Mouse (Mus musculus) c-Kit-negative CD71-positive TER-119-positive erythroid progenitor cells, embryonic 14.5 days (primary cell): ENCODE data around the gene Klrg1.

Experiments used
- DNase-seq: peaks from one replicate; pipeline ENCODE4 v3.0.0-alpha.2; 2013; ENCODE audit warnings: low read depth, low spot score

Gene Klrg1

DNA sequence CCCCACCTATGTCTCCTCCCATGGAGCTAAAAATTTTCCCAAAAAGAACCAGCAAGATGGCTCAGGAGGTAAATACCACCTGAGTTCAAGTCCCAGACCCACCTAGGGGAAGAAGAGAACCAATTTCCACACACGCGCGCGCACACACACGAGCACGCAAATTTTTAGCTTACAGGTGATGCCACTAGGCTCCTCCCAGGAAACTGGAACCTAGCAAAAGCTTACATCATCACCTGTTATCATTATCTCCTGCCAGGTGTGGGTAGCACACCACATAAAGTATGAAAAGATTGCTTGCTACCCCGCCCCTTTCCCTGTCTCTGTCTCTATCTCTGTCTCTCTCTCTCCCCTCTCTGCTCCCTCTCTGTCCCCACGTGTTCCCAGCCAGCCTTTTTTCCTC is 10.4 kb upstream of the Klrg1 start:
- no peak for DNase-seq

DNA sequence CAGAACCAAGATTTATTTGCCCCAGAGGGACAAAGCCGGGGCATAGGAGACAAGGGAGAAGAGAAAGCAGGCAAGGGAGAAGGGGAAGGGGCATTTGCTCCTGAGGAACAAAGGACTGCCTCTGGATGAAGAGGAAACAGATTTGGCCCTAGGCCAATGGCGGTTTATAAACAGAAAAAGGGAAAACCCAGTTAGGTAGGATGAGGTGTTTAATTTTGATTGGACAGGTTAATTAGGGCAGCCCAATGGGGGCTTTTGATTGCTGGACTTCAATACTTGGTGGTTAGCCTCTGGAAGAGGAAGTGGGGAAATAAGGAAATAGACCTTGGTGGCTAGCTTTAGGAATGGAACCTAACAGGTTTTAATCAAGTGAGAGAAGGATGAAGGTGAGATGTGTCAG is 9.5 kb upstream of the Klrg1 start:
- no peak for DNase-seq

DNA sequence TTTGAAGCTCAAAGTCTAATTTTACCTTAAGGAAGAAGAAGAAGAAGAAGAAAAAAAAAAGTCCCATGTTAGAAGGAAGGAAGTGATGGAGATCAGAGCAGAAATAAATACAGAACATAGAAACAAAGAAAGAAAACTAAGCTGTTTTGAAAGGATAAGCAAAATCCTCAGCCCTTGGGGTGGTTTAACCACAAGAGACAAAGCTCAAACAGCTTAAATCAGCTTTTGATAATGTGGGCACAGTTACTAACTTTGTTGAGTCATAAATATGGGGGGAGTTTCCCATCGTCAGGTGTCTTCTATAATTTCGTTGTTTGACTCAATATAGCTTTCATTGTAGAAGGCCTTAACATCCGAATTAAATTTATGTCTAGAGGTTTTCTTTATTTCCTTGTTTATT is 9.1 kb upstream of the Klrg1 start:
- DNase-seq, result no peak

DNA sequence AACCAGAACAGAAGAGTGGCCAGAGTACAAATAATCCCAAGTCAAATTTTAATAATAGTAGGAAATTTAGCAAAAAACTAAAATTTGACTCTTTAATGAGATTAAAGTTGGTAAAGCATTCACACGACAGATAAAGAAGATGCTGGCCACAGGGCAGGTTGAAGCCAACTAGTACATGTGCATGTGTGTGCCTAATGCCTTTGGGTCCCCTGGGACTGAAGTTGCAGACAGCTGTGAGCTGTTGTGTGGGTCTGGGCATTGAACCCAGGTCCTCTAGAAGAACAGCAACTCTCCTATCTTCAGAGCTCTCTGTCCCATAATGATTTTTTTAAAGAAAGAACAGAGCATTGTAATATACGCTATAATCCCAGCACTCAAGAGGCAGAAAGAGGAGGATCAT is 8.6 kb upstream of the Klrg1 start:
- no peak for DNase-seq

DNA sequence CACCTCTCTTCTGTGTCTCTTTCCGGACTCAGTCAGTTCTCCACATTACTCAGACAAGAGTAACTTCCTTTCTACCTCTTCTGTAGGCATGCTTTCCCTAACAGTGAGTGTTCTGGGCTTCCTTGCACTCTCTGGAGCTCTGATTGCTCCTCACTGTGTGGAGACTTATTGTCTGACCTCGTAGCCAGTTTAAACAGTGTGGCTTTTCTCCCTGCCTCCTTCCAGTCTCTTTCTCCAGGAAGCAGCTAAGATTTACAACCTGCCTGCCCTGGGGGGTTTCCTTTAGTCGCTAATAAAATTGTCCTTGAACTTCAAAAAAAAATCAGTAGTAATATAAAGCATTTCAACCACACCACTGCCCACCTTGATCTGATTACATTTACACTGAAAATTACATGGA is 7.6 kb upstream of the Klrg1 start:
- no peak for DNase-seq

DNA sequence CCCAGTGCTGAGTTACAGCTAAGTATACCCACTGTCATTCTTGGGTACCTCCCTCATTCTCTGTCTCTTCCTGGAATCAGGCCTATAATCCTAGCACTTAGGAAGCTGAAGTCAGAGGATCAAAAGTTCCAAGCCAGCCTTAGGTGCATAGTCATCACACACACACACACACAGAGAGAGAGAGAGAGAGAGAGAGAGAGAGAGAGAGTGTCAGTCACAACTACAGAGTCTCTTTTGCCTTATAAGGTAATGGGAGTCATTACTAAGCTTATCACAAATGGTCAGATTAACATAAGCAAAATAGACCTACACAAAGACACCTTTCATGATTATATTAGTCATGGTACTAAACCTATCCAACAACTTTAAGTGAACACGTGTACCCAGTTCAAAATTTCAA is 6.6 kb upstream of the Klrg1 start:
- DNase-seq, result no peak

DNA sequence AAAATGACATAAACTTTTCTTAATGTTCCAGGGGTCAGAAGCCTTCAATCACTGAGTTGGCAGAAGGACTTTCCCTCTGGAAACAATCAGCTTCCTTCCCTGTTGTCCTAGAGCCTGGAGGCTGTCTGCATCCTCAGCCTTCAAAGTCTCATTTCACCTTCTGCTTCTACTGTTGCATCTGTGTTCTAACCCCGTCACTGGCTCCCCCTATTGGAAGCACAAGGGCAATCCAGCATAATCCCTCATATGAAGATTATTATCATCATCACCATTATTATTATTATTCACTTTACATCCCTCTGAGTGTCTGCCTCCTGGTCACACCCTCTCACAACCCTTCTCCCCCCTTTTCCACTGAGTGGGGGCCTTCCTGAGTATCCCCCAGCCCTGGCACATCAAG is 5.6 kb upstream of the Klrg1 start:
- no peak for DNase-seq

DNA sequence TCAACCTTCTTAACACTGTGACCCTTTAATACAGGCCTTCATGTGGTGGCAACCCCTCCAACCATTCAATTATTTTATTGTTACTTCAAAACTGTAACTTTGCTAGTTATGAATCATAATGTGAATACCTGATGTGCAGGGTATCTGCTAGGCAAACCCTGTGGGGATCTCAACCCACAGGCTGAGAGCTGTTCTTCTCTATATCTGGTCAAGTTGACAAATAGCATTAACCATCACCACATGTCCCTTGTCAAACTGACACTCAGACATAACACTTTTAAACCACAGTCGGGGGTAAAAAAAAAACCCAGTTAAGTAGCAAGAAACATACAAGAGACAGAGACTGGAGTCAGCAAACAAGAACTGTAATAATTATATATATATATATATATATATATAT is 2.1 kb upstream of the Klrg1 start:
- no peak for DNase-seq

DNA sequence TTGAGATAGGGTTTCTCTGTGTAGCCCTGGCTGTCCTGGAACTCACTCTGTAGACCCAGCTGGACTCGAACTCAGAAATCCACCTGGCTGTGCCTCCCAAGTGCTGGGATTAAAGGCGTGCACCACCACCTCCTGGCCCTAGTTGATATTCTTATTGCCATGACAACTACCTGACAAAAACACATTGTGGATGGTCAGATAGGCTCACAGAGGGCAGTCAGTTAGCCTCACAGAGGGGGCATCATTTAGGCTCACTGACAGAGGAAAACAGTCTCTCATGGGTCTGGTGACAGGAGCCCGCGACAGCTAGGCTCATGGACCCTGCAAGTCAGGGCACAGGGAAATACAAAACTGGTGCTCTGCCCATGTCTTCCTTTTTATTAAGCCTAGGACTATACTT is 1.6 kb upstream of the Klrg1 start:
- DNase-seq, result no peak

DNA sequence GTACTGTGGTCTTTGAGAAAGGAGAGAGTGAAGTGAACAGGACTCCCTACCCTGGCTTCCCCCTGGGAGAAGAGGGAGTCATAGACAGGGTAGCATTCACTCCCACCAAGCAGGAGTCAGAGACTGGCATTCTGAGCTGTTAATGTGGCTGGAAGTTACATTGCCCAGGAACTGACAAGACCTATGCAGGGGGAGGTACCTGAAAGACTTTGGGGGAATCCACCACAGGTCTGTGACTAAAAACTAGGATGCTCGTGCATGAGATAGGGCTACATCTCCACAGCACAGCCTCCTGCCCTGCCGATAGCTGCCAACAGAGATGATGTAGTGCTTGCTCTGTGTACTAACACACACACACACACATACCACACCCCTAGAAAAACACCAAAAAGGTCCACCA is 747 bp upstream of the Klrg1 start:
- DNase-seq, result no peak

DNA sequence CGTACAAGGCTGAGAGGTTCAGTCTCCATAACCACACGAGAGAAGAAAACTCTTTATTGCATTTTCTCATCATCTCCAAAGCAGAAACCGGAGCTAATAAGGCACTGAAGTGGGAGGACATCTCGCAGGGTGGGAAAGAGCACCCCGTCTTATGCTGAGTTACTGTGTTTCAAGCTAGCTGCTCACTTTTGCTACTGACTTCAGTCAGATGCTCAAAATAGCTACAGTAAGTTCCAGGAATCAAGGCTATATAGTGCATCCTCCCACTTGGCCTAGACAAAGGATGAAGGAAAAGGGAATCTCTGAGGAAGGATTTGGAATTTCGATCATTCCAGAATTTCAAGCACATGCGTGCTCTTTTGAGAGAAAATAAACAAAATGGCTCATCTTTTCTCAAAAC is 6.1 kb downstream of the Klrg1 start:
- no peak for DNase-seq

DNA sequence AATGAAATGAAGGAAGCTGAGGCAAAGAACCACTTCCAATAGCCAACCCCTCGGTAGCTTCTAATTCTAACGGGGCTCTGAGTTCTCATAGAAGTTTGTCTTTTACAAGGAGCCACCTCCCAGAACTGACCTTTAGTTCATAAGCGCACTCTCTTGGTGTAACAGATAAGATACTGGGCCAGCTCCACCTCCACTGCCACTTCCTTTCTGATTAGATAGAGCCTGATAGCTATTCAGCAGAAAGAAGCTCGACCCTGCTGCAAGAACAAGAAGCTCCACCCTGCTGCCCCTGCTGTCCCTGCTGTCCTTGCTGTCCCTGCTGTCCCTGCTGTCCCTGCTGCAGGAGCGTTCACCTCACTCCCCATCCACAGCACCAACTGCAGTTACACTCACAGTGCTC is 8.1 kb downstream of the Klrg1 start:
- no peak for DNase-seq

DNA sequence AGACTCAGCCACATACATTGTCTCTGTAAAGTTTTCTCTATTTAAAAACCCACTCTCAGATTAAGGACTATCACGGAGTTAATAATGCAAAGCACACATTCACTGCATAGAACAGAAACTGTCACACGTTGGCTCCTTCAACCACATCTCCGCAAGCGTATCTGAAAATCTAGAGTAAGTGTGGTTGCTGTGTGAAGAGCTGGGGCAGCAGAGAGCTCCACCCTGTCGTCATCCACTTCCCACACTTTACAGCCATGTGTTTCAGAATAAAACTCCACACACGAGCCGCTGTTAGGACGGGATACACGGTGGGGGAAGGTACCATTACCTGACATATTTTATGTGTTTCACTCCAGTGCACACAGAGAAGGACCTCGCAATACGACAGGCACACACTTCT is 12.5 kb downstream of the Klrg1 start:
- DNase-seq, result no peak

DNA sequence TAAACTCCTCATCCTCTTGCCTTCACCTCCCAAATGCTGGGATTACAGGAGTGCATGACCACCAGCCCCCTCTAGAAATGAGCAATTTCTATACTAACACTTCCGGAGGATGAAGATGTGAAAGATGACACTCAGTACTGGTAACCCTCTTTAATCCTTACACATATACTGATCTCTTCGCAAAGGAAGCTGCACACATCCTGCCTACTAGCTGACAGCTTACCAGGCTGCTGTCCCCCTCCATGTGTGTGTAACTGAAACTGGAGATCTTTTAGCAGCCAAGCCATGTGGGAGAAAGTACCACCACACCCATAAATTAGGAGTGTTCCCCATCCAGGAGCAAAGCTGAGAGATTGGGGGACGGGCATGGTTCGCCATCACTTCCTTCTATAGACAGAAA is 13.5 kb downstream of the Klrg1 start:
- no peak for DNase-seq

DNA sequence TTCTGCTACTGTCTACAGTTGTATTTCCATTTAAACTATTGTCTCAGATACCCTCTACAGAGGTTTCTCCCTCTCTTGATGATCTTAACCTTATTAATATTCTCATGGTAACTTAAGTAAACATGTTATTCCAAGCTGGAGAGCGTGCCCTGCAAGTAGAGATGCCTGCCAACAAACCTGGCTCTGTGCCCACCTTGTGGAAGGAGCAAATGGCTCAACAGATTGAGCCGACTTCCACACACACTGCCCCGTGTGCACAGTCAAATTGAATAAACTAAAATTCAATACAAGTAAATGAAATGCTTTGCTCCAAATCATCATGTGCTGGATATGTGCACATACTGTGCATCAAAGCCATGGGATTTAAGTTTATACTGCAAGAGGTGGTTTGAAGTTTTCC is 14.1 kb downstream of the Klrg1 start:
- no peak for DNase-seq

DNA sequence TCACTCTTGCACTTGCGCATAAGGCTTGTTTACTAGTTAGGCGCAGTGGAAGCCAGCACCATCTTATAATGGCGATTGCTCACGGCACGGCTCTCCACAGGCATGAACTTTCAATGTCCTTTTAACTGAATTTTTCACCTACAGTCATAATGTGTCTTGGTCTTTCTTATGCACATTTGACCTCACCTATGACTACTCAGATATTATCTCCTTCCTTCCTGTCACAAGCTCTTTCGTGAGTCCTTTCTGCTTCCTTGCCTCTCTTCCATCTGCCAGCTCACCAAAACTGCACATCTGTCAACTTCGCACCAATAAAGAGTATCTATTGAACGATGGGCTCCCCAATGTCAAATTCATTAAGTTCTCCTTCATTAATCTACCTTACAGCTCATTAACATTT is 20.1 kb downstream of the Klrg1 start:
- no peak for DNase-seq

DNA sequence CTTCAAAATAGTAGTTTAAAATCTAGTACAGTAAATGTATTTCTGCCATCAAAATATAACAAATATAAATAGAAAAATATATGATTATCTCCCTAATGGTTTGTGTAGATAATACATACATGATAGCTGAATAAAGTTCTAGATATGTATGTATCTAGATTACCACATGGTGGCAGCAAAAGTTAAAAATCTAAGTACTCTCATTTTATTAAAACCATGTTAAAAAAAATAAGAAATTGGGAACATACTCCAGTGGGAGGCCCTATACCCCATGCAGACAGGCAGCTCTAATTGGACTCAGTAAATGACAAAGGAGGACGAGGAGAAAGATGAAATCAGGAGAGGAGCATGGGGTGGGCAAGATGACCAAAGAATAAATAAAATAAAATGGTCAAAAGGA is 30.5 kb downstream of the Klrg1 start:
- DNase-seq, result no peak

DNA sequence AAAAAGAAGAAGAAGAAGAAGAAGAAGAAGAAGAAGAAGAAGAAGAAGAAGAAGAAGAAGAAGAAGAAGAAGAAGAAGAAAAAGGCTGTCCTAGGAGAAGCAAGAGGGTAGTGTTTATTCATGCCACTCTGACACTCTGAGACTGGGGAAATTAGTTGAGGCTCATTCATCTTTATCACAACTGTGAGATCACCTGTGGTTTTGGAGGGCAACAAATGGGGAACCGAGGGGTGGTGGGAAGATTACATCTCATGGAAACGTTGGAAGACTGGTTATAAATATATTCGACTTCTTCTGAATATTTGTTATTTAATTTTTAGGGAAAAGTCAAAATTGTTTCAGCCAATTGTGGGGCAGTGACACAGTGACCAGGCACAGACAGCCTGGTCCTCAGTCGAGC is 32.6 kb downstream of the Klrg1 start:
- DNase-seq, result no peak
